Mouse (Mus musculus): ENCODE data around the gene Ttbk1.

DNA sequence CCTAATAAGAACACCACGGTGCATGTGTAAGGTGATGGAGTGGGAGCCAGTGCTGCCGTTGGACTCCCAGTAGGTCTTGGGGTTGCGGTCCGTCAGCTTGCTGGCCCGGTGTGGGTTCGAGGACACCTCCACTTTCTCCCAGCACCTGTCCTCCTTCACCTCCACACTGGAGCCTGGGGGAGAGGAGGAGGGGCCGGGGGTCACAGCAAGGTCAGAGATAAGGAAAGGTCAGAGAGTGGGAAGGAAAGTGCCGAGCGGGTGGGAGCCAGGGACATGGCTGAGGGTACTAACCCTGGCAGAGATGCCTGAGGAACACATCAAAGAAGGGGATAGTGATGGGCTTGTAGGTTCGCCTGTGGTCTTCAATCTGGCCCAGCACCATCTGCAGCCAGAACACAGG lies 37.6 kb upstream of the Ttbk1 start:
- no peak for TF ChIP-seq CTCF (IDR thresholded peaks at IDR 0.05; ENCODE audit: low read depth)
- no peak for TF ChIP-seq EP300 (optimal IDR thresholded peaks at IDR 0.05)
